Mouse (Mus musculus) left cerebral cortex, postnatal 36 days (tissue): Measurements from ENCODE around the gene Pola1. TPM values are rescaled to one million over a fixed set of nuclear protein-coding genes. Genes with fewer than 3 reads are reported as not detected.

Experiments used
- DNase-seq, 2 experiments: peaks; one replicate each; pipeline ENCODE4 v3.0.0; 2021 to 2022; ENCODE audit warnings: low spot score in 2 of 2, mixed read lengths in 1 of 2
- intact Hi-C: fragments of 180-260 bp; cut with DNase I; formaldehyde crosslinking; loops from one replicate; pipeline ENCODE4 v1.15.1; 2025
- total RNA-seq, 2 experiments: library from RNA; stranded (reverse); gene quantifications; 2 replicates each; pipeline ENCODE4 v1.2.3; 2021

Pola1 gene
- total RNA-seq, 2 experiments from 2014 or later: 6.0 to 7.0 TPM

DNA sequence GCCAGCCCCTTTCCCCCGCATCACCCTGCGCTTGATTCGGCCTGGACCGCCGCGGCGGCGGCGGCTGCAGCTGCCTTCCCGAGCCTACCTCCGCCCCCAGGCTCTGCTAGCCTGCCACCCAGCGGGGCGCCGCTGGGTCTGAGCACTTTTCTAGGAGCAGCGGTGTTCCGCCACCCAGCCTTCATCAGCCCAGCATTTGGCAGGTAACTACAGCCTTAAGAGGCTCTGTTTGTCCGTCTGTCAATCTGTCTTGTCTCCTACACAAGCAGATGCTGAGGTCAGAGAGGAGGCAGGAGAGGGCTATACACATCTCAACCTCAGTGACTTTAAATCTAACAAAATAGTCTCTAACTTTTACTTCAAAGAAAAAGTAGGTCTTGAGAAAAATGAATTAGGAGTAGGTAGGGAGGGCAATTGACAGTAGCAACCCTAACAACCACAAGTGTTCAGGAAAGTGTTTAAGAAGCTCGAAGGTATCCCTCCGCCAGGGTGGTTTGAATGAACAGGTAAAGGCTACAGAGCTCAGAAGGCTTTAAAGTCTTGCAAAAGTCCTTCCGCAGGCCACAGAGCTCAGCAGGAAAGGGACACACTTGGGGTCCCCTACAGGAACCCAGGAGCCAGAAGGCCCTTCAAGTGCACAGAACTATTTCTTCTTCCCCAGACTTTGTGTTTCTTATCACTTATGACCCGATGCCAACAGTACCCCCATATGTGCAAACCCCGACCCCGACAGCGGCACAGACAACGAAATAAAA is 337.0 kb downstream of the Pola1 start:
- no peak for DNase-seq
- intact Hi-C loops: no loop called here

- intact Hi-C loops: no loop called here
- DNase-seq: no peak
Observed at GRCm38 (mm10) chrX:93292031-93292430, 339.9 kb downstream of the Pola1 start.

DNA sequence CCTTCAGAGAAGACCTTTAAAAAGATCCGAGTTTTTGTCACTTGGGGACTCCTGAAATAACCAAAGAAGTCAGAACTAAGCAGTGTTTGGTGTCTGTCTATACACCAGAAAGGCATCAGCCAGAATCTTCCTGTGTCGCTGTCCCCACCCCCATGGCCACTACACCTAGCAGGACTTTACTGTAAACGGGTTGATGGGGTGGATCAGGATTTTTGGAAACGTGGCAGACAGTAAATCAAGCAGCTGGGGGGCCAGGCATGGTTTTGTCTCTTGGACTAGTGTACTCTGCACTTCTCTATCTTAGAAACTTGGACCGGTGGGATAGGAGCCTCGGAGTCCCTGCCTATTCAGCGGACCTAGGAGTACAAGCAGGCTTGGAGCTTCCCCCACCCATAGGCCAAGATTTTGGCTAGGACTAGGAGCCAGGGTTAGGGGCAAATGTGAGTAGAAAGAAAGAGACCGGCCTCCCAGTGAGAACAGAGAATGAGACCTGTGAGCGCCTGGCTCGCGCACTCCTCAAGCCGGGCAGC is 342.0 kb downstream of the Pola1 start:
- no peak for DNase-seq
- intact Hi-C loops: loop anchor here (5.0 to 10.0 kb wide), 4 partner anchors 145 to 265 kb away; no protein-coding TSS in a partner anchor

DNA sequence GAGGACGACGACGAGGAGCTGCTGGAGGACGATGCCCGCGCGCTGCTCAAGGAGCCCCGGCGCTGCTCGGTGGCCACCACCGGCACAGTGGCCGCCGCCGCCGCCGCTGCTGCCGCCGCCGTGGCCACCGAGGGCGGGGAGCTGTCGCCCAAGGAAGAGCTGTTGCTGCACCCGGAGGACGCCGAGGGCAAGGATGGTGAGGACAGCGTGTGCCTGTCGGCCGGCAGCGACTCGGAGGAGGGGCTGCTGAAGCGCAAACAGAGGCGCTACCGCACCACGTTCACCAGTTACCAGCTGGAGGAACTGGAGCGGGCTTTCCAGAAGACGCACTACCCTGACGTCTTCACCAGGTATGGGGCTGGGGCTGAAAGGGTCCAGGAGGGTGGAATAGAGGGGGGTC is 342.9 kb downstream of the Pola1 start:
- intact Hi-C loops: loop anchor here (5.0 to 10.0 kb wide), 4 partner anchors 146 to 266 kb away; no protein-coding TSS in a partner anchor
- DNase-seq: no peak

GRCm38 (mm10) chrX:93288339-93288738 is 343.6 kb downstream of the Pola1 start:
- intact Hi-C loops: loop anchor here (5.0 to 10.0 kb wide), 4 partner anchors 146 to 266 kb away; no protein-coding TSS in a partner anchor
- DNase-seq: no peak

DNA sequence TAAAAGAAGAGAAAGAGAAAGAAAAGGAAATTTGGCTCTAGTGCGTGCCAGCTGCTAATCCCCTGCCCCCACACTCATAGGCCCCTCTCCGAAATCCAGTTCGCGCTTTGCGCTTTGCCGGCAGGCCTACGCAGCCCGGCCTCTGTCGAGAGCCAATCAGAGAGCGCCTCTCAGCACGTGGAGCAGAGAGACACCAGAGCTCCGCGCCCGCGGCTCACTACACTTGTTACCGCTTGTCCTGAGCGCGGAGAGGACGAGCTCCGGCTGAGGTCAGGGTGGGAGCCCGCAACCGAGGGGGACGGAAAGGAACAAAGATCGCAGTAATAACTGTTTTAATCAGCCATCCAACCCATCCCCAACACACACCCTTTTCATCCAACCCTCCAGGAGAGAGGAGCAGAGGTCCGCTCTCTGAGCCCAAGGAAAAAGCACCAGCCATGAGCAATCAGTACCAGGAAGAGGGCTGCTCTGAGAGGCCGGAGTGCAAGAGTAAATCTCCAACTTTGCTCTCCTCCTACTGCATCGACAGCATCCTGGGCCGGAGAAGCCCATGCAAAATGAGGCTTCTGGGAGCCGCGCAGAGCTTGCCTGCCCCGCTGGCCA is 345.6 kb downstream of the Pola1 start, which contains the start of gene Arx:
Gene Arx (plus strand): TSS at position 155 of the 603 bp plus-strand sequence.
- intact Hi-C loops: loop anchor here (5.0 to 10.0 kb wide), 4 partner anchors 148 to 268 kb away; no protein-coding TSS in a partner anchor
- peak; percentile 46 for DNase-seq

DNA sequence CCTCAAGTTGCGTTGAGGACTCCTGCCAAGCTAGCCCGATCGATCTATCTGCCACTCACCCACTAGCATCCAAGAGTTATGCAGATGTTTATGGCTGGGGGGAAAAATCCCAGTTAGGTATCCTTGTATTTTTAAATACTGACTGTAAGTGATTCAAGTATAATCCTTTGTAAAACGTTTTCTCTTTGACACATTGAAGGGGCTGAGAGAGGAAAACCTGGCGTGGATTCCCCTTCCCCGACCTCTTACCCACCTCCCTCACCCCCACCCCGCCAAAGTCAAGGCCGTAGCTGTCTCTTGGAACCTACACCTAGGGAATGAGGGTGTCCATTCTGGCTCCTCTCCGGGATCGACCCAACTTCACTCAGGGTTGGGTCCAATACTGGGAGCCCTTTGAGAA is 346.9 kb downstream of the Pola1 start:
- no peak for DNase-seq
- intact Hi-C loops: loop anchor here (5.0 to 10.0 kb wide), 4 partner anchors 150 to 270 kb away; no protein-coding TSS in a partner anchor

DNA sequence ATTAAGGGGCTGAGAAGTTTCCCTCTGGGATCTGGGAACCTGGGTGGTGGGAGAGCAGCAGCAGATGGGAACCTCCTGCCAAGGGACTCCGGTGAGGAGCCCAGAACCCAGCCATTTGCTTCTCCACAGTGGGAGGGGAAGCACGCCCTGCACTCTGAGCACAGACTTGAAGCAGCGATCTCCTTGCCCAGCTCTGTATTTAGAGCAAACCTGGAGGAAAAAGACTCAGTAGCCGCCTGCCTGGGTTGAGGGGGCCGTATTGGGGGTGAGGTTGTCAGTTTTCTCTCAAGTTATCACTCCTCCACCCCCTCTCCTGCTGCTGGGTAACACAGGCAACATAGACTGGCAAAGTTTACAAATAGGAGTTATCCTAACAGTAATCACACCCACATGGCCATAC is 350.2 kb downstream of the Pola1 start:
- no peak for DNase-seq
- intact Hi-C loops: loop anchor here (10.0 kb wide), 2 partner anchors 153 to 273 kb away; no protein-coding TSS in a partner anchor

- intact Hi-C loops: loop anchor here (10.0 kb wide), 2 partner anchors 154 to 274 kb away; no protein-coding TSS in a partner anchor
- no peak for DNase-seq
Observed at GRCm38 (mm10) chrX:93281028-93281723, 350.8 kb downstream of the Pola1 start.

GRCm38 (mm10) chrX:93279940-93280339 is 352.0 kb downstream of the Pola1 start:
- no peak for DNase-seq
- intact Hi-C loops: loop anchor here (5.0 to 10.0 kb wide), 3 partner anchors 155 to 275 kb away; no protein-coding TSS in a partner anchor

- intact Hi-C loops: loop anchor here (5.0 kb wide), 1 partner anchor 203 kb away; no protein-coding TSS in a partner anchor
- no peak for DNase-seq
Observed at GRCm38 (mm10) chrX:93275689-93276088, 356.3 kb downstream of the Pola1 start.

Other genes with a start within 250 kb of the Pola1 start
- 10 to 100 TPM; 33.1 to 34.7 TPM for gene Pcyt1b, start 22.7 kb upstream of the Pola1 start, total RNA-seq
- gene Pdk3, start 200.0 kb upstream of the Pola1 start, total RNA-seq: 10 to 100 TPM; 36.1 to 40.2 TPM